ENCODE assay signal across 9 mouse cellular contexts in genomic region chr4:147937021-147937420, GRCm38 (mm10). TPM values are rescaled to one million over a fixed set of nuclear protein-coding genes. Genes with fewer than 3 reads are reported as not detected.
A peak's percentile ranks its signal among the peaks of the same experiment; 100 is the strongest.
DNase-seq lines count a peak whose midpoint lies in the region; ATAC-seq and TF ChIP-seq lines count a peak whose summit lies in the region.
"Had no signal": no experiment of that assay in that cellular context is flagged by ENCODE, and none has a peak within 500 bp of the region (broad histone marks: within the 10 kb centered on the region; RNA-seq: fewer than 3 reads in every experiment).

No protein-coding gene starts in this region.

- WGBS in kidney, adult 2 months: 40% methylated on average over 3 of the region's 3 CpGs
- 54% methylated on average over 3 of the region's 3 CpGs for WGBS in hindbrain, embryonic 13.5 days
- 38% methylated on average over 3 of the region's 3 CpGs for WGBS in midbrain, embryonic 12.5 days

- peak overlapping the region; percentile 71 for H3K9ac ChIP-seq in hindbrain, embryonic 13.5 days
- H3K9ac ChIP-seq in midbrain, embryonic 12.5 days (replicated peaks): peak overlapping the region; percentile 68

- H3K9me3 ChIP-seq in hindbrain, embryonic 13.5 days: no peaks in the 10 kb centered on the region
- H3K9me3 ChIP-seq in midbrain, embryonic 12.5 days: no peaks in the 10 kb centered on the region

- 0 out of 2 replicates have a peak overlapping the region, but pooled peaks have one; percentile 12 for H3K27ac ChIP-seq in kidney, adult 2 months (ENCODE audit: insufficient read depth, low read depth, low read length)
- peak overlapping the region; percentile 97 for H3K27ac ChIP-seq in brown adipose tissue, adult 24 weeks (replicated peaks; ENCODE audit: low read depth, low read length)
- H3K27ac ChIP-seq in hindbrain, embryonic 13.5 days: no peak overlapping the region
- H3K27ac ChIP-seq in midbrain, embryonic 12.5 days (replicated peaks): no peak overlapping the region

- TF ChIP-seq CTCF in kidney, adult 2 months (conservative IDR thresholded peaks at IDR 0.05; ENCODE audit: insufficient read depth, insufficient read length, low read depth, low read length): no peak

- no peak for DNase-seq in kidney, adult 2 months
- no peak for DNase-seq in kidney, adult 18-20 months
- no peak for DNase-seq in left cerebral cortex, adult 8-10 months (ENCODE audit: low spot score in 2 of 2)
- DNase-seq in urinary bladder, adult 18-20 months (ENCODE audit: low spot score in 2 of 2): no peak
- DNase-seq in cerebellum, postnatal 14 days: no peak

- H3K4me2 ChIP-seq in hindbrain, embryonic 13.5 days: peak overlapping the region; percentile 73
- H3K4me2 ChIP-seq in midbrain, embryonic 12.5 days (replicated peaks): peak overlapping the region; percentile 86

- no peaks in the 10 kb centered on the region for H3K27me3 ChIP-seq in kidney, adult 2 months (replicated peaks; ENCODE audit: control insufficient read depth, insufficient read depth, low read length)
- H3K27me3 ChIP-seq in hindbrain, embryonic 13.5 days: peaks cover 15% of the 10 kb centered on the region; the same call in 1 of the 2 replicates
- H3K27me3 ChIP-seq in midbrain, embryonic 12.5 days: 0 out of 2 replicates have a peak, but pooled peaks cover 10% of the 10 kb centered on the region

- no peaks in the 10 kb centered on the region for H3K36me3 ChIP-seq in kidney, adult 2 months (ENCODE audit: control insufficient read depth, insufficient read depth, low read length)
- H3K36me3 ChIP-seq in hindbrain, embryonic 13.5 days: no peaks in the 10 kb centered on the region
- H3K36me3 ChIP-seq in midbrain, embryonic 12.5 days: no peaks in the 10 kb centered on the region

- ATAC-seq in hindbrain, embryonic 13.5 days (ENCODE audit: low FRiP score): no peak
- ATAC-seq in midbrain, embryonic 12.5 days (ENCODE audit: low FRiP score, low read depth): no peak

- peak overlapping the region; percentile 90 for H3K4me3 ChIP-seq in kidney, adult 2 months (ENCODE audit: insufficient read depth, low read depth, low read length)
- H3K4me3 ChIP-seq in brown adipose tissue, adult 24 weeks (ENCODE audit: insufficient read depth, low read depth, low read length): peak overlapping the region; percentile 95
- peak overlapping the region; percentile 52 for H3K4me3 ChIP-seq in hindbrain, embryonic 13.5 days
- H3K4me3 ChIP-seq in midbrain, embryonic 12.5 days: peak overlapping the region; percentile 64

- TF ChIP-seq POLR2A in kidney, adult 2 months (IDR thresholded peaks at IDR 0.05; ENCODE audit: low read depth, low read length): no peak

- peaks cover 19% of the 10 kb centered on the region for H3K4me1 ChIP-seq in kidney, adult 2 months (ENCODE audit: control insufficient read depth, insufficient read depth, low read length)
- H3K4me1 ChIP-seq in brown adipose tissue, adult 24 weeks (ENCODE audit: control insufficient read depth, insufficient read depth, insufficient read length, low read length): peaks cover 40% of the 10 kb centered on the region
- peaks cover 26% of the 10 kb centered on the region for H3K4me1 ChIP-seq in hindbrain, embryonic 13.5 days (replicated peaks)
- peaks cover 19% of the 10 kb centered on the region for H3K4me1 ChIP-seq in midbrain, embryonic 12.5 days

RNA-seq across cellular contexts. Expression of gene Plod1, which starts 0.5 kb away (rescaled TPM):
- 42.1 and 45.9 TPM in 2 replicates for polyA plus RNA-seq in kidney, adult 2 months (2012; rRNA removed)
- polyA plus RNA-seq in brown adipose tissue, adult 24 weeks (2012; ENCODE audit: insufficient read depth, insufficient read length, missing spikeins): 24.8 and 28.6 TPM in 2 replicates
- 26.6 and 28.1 TPM in 2 replicates for polyA plus RNA-seq in hindbrain, embryonic 13.5 days (2015; fragmentation: Nextera tagmentation; extraction: Ambion mirVana)
- polyA plus RNA-seq in midbrain, embryonic 12.5 days (2016; fragmentation: Nextera tagmentation; extraction: Ambion mirVana): 25.1 and 27.2 TPM in 2 replicates
- 10 to 100 TPM; 12.1 to 16.3 (median 14.1) TPM for total RNA-seq in left cerebral cortex, adult 8-10 months (2022)

RNA-seq across cellular contexts. Expression of gene 2510039O18Rik, which starts 3.7 kb away (rescaled TPM):
- polyA plus RNA-seq in kidney, adult 2 months (2012; rRNA removed): 62.6 and 82.4 TPM in 2 replicates
- polyA plus RNA-seq in brown adipose tissue, adult 24 weeks (2012; ENCODE audit: insufficient read depth, insufficient read length, missing spikeins): 18.7 and 19.7 TPM in 2 replicates
- polyA plus RNA-seq in hindbrain, embryonic 13.5 days (2015; fragmentation: Nextera tagmentation; extraction: Ambion mirVana): 12.6 and 13.0 TPM in 2 replicates
- polyA plus RNA-seq in midbrain, embryonic 12.5 days (2016; fragmentation: Nextera tagmentation; extraction: Ambion mirVana): 21.2 and 26.1 TPM in 2 replicates
- total RNA-seq in left cerebral cortex, adult 8-10 months (2022): 10 to 100 TPM; 26.2 to 28.7 (median 27.5) TPM

RNA-seq across cellular contexts. Expression of gene Mfn2, which starts 32.5 kb away (rescaled TPM):
- polyA plus RNA-seq in kidney, adult 2 months (2012; rRNA removed): 82.8 and 85.5 TPM in 2 replicates
- polyA plus RNA-seq in brown adipose tissue, adult 24 weeks (2012; ENCODE audit: insufficient read depth, insufficient read length, missing spikeins): 156 and 170 TPM in 2 replicates
- polyA plus RNA-seq in hindbrain, embryonic 13.5 days (2015; fragmentation: Nextera tagmentation; extraction: Ambion mirVana): 82.6 and 86.9 TPM in 2 replicates
- polyA plus RNA-seq in midbrain, embryonic 12.5 days (2016; fragmentation: Nextera tagmentation; extraction: Ambion mirVana): 65.1 and 65.4 TPM in 2 replicates
- 100 to 1,000 TPM; 181 to 227 (median 209) TPM for total RNA-seq in left cerebral cortex, adult 8-10 months (2022)

RNA-seq across cellular contexts. Expression of gene Nppb, which starts 48.6 kb away (rescaled TPM):
- polyA plus RNA-seq in kidney, adult 2 months (2012; rRNA removed): not detected in 2 replicates
- not detected in 2 replicates for polyA plus RNA-seq in brown adipose tissue, adult 24 weeks (2012; ENCODE audit: insufficient read depth, insufficient read length, missing spikeins)
- 0.30 TPM in 1 of 2 replicates, not detected in the other for polyA plus RNA-seq in hindbrain, embryonic 13.5 days (2015; fragmentation: Nextera tagmentation; extraction: Ambion mirVana)
- polyA plus RNA-seq in midbrain, embryonic 12.5 days (2016; fragmentation: Nextera tagmentation; extraction: Ambion mirVana): not detected in 2 replicates
- not detected for total RNA-seq in left cerebral cortex, adult 8-10 months (2022)
- polyA plus RNA-seq: lung, adult 2 months had no signal

Comparison
In these comparisons a context has a peak if more than half of its experiments do, and no peak if none do; other contexts are left out.
1. H3K27ac ChIP-seq: peak in kidney, adult 2 months (single experiment) and brown adipose tissue, adult 24 weeks (single experiment); none in hindbrain, embryonic 13.5 days (single experiment) and midbrain, embryonic 12.5 days (single experiment).
2. Peak in every context shown above with its lines, with median percentiles within 50 percentile points of each other: H3K4me3 ChIP-seq.